Mouse (Mus musculus) lung, postnatal 0 days (tissue): ENCODE data around the gene Kif1c. TPM values are rescaled to one million over a fixed set of nuclear protein-coding genes. Genes with fewer than 3 reads are reported as not detected.

Source experiments
- ATAC-seq: fragments of 200-750 bp; cut with Nextera tagmentation; 2 replicates; pipeline ENCODE4 v1.8.0; 2017; ENCODE audit warnings: moderate library complexity
- DNase-seq: peaks from one replicate; pipeline ENCODE4 v3.0.0-alpha.2; 2016; ENCODE audit warnings: low spot score
- H3K27ac ChIP-seq: fragments of 300-500 bp; sonication (generic); 2 replicates; pipeline ENCODE4 v1.5.1; 2014; ENCODE audit warnings: antibody characterized with exemption, mild to moderate bottlenecking, low read length, mixed read lengths
- H3K27me3 ChIP-seq: fragments of 300-500 bp; sonication (generic); replicated peaks from 2 replicates; pipeline ENCODE4 v1.6.1; 2014; ENCODE audit warnings: low read length, mixed read lengths; ENCODE audit not compliant: insufficient read depth
- H3K36me3 ChIP-seq: fragments of 300-500 bp; sonication (generic); 2 replicates; pipeline ENCODE4 v1.6.1; 2014; ENCODE audit warnings: low read length, mixed read lengths; ENCODE audit not compliant: insufficient read depth
- H3K4me1 ChIP-seq: fragments of 300-500 bp; sonication (generic); 2 replicates; pipeline ENCODE4 v1.6.1; 2014; ENCODE audit warnings: antibody characterized with exemption, low read depth, low read length, mixed read lengths; ENCODE audit not compliant: insufficient read depth
- H3K4me2 ChIP-seq: fragments of 300-500 bp; sonication (generic); replicated peaks from 2 replicates; pipeline ENCODE4 v1.6.1; 2014; ENCODE audit warnings: low read depth, mild to moderate bottlenecking, low read length, moderate library complexity, mixed read lengths
- H3K4me3 ChIP-seq: fragments of 300-500 bp; sonication (generic); 2 replicates; pipeline ENCODE4 v1.5.1; 2014; ENCODE audit warnings: low read depth, low read length
- H3K9ac ChIP-seq: fragments of 300-500 bp; sonication (generic); replicated peaks from 2 replicates; pipeline ENCODE4 v1.6.1; 2014; ENCODE audit warnings: low read depth, mild to moderate bottlenecking
- H3K9me3 ChIP-seq: fragments of 300-500 bp; sonication (generic); 2 replicates; pipeline ENCODE4 v1.6.1; 2016; ENCODE audit warnings: low read length, mixed read lengths
- CTCF ChIP-seq: IDR thresholded peaks from 2 replicates; pipeline ENCODE4 v1.5.1; 2016; ENCODE audit warnings: antibody characterized with exemption, mild to moderate bottlenecking
- EP300 ChIP-seq: IDR thresholded peaks from 2 replicates; pipeline ENCODE4 v1.6.1; 2016; ENCODE audit warnings: antibody characterized with exemption, mild to moderate bottlenecking, control low read depth
- WGBS: fragments of 180-500 bp; shearing (Covaris S2); extraction: QIAGEN DNeasy Blood & Tissue Kit; methylation state at CpG from one replicate; pipeline ENCODE4 v1.1.7; 2014; 5-methylcytosine and 5-hydroxymethylcytosine counted together
- polyA plus RNA-seq: library from polyadenylated mRNA; unstranded; fragments of >200 nt; fragmentation: Nextera tagmentation; extraction: Ambion mirVana; gene quantifications from 2 replicates; pipeline ENCODE4 v1.2.1, GENCODE M21; 2015

The Kif1c gene
- polyA plus RNA-seq, 1 experiment from 2014 or later = 4.8 TPM

DNA sequence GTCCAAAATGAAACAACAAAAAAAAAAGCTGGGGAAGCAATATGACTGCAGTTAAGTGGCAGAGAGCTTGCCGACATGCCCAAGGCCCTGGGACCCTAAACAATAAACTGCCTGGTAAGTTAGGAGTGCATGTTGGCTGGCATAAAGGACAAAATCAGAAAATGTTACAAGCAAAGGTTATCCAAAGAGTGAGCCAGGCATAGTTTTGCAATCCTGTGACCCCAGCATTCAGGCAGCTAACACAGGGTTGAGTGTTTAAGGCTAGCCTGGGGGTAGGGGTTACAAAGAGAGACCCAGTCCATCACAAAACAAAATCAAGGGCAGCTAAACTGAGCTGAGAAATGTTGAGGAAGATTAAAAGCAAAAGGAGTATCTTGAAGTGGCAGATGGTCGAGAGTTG is 1.3 kb upstream of the Kif1c start:
- Histone ChIP-seq H3K4me3 (no peak overlapping the region), H3K27me3 (no peaks in the 10 kb centered on the region), H3K9me3 (no peaks in the 10 kb centered on the region), H3K4me1 (peaks cover 15% of the 10 kb centered on the region; the same call in 1 of the 2 replicates), H3K27ac (no peak overlapping the region), H3K4me2 (no peak overlapping the region; the same call in 1 of the 2 replicates), H3K9ac (no peak overlapping the region), H3K36me3 (peaks cover 10% of the 10 kb centered on the region; the same call in 1 of the 2 replicates)
- no peak for ATAC-seq
- WGBS = 76% methylated on average over 2 of the region's 2 CpGs
- no peak for DNase-seq
- TF ChIP-seq CTCF = no peak
- TF ChIP-seq EP300 = no peak

GRCm38 (mm10) chr11:70700613-70701012 is 265 bp downstream of the Kif1c start:
- Histone ChIP-seq H3K4me3 (peak overlapping the region; percentile 83), H3K4me2 (peak overlapping the region; percentile 93)

GRCm38 (mm10) chr11:70701221-70701955 is 1.0 kb downstream of the Kif1c start:
- H3K4me1 ChIP-seq = peaks cover 15% of the 10 kb centered on the region; the same call in 1 of the 2 replicates
- TF ChIP-seq EP300 (no peak), CTCF (no peak)
- H3K27me3 ChIP-seq = no peaks in the 10 kb centered on the region
- H3K4me3 ChIP-seq = peak overlapping the region; percentile 83
- no peaks in the 10 kb centered on the region for H3K9me3 ChIP-seq
- H3K36me3 ChIP-seq = peaks cover 28% of the 10 kb centered on the region
- no peak for ATAC-seq
- peak overlapping the region; percentile 83 for H3K9ac ChIP-seq
- DNase-seq = peak; percentile 49
- H3K27ac ChIP-seq = peak overlapping the region; percentile 95
- WGBS = 6% methylated on average over 10 of the region's 10 CpGs
- H3K4me2 ChIP-seq = peak overlapping the region; percentile 93

More at GRCm38 (mm10) chr11:70700613-70701012, 265 bp downstream of the Kif1c start:
- DNase-seq = peak; percentile 88
- Histone ChIP-seq H3K9me3 (no peaks in the 10 kb centered on the region), H3K27ac (peak overlapping the region; percentile 95), H3K4me1 (peaks cover 15% of the 10 kb centered on the region; the same call in 1 of the 2 replicates), H3K9ac (peak overlapping the region; percentile 83), H3K27me3 (no peaks in the 10 kb centered on the region), H3K36me3 (peaks cover 20% of the 10 kb centered on the region; the same call in 1 of the 2 replicates)
- WGBS = 2% methylated on average over 29 of the region's 34 CpGs
- TF ChIP-seq CTCF (no peak), EP300 (no peak)
- ATAC-seq = peak; percentile 69

GRCm38 (mm10) chr11:70701984-70702733 is 1.8 kb downstream of the Kif1c start:
- H3K4me2 ChIP-seq = peak overlapping the region; percentile 93
- H3K36me3 ChIP-seq = peaks cover 36% of the 10 kb centered on the region
- H3K27me3 ChIP-seq = no peaks in the 10 kb centered on the region
- WGBS = 76% methylated on average over 6 of the region's 6 CpGs
- no peak overlapping the region for H3K27ac ChIP-seq
- no peak for ATAC-seq
- no peaks in the 10 kb centered on the region for H3K9me3 ChIP-seq
- TF ChIP-seq EP300 = no peak
- TF ChIP-seq CTCF = no peak
- peaks cover 15% of the 10 kb centered on the region; the same call in 1 of the 2 replicates for H3K4me1 ChIP-seq
- H3K4me3 ChIP-seq = peak overlapping the region; percentile 83; the same call in 1 of the 2 replicates
- H3K9ac ChIP-seq = peak overlapping the region; percentile 83; the same call in 1 of the 2 replicates
- no peak for DNase-seq

DNA sequence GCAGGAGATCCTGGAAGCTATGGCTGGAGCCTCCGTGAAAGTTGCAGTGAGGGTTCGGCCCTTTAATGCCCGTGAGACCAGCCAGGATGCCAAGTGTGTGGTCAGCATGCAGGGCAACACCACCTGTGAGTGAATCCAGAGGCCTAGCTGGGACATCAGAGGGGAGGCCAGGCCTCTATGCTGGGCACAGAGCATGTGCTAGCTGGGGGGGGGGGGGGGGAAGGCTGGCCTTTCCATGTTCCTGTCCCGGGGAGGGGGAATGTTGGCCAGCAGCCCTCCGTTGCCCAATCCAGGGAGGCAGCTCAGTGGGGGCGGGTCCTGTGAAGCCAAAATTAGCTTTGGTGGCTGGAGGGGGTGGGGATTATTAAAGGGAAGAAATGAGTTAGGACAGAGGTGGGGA is 2.4 kb downstream of the Kif1c start:
- H3K27ac ChIP-seq = no peak overlapping the region
- H3K27me3 ChIP-seq = no peaks in the 10 kb centered on the region
- no peaks in the 10 kb centered on the region for H3K9me3 ChIP-seq
- DNase-seq = peak; percentile 56
- H3K4me2 ChIP-seq = peak overlapping the region; percentile 27
- H3K4me1 ChIP-seq = peaks cover 15% of the 10 kb centered on the region; the same call in 1 of the 2 replicates
- H3K9ac ChIP-seq = no peak overlapping the region
- no peak overlapping the region for H3K4me3 ChIP-seq
- ATAC-seq = no peak
- WGBS = 41% methylated on average over 6 of the region's 6 CpGs
- TF ChIP-seq CTCF = no peak
- H3K36me3 ChIP-seq = peaks cover 42% of the 10 kb centered on the region

DNA sequence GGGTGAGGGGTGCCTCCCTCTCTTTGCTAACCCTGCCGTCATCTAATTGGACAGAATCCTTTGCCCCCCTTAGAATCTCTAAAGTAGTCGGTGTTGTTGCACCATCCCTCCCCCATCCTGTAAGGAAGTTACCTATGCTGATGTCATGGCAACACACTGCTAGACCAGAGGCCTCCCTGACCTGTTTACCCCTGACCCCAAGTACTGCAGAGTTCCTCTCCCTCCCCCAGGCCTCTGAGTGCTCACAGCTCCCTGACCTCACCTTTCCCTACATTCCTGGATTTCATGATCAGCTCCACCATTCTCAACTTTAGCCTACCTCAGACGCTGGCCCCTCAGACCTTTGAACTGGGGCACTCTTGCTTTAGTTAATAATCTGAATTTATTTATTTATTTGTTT is 5.8 kb downstream of the Kif1c start:
- 74% methylated on average over 3 of the region's 3 CpGs for WGBS
- no peak for ATAC-seq

More for the DNA sequence above, 5.8 kb downstream of the Kif1c start:
- Histone ChIP-seq H3K4me1 (peaks cover 15% of the 10 kb centered on the region; the same call in 1 of the 2 replicates), H3K4me3 (no peak overlapping the region), H3K9me3 (no peaks in the 10 kb centered on the region), H3K27me3 (no peaks in the 10 kb centered on the region), H3K27ac (no peak overlapping the region), H3K4me2 (no peak overlapping the region), H3K36me3 (peaks cover 63% of the 10 kb centered on the region), H3K9ac (no peak overlapping the region)
- TF ChIP-seq EP300 (no peak), CTCF (no peak)
- no peak for DNase-seq
